Mouse (Mus musculus) heart, postnatal 0 days (tissue): ENCODE measurements around the gene Cux1.

Source experiments
- CTCF ChIP-seq: IDR thresholded peaks from 2 replicates; pipeline ENCODE4 v1.5.1; 2016; ENCODE audit warnings: antibody characterized with exemption, control low read depth, low read depth
- EP300 ChIP-seq: IDR thresholded peaks from 2 replicates; pipeline ENCODE4 v1.6.1; 2016; ENCODE audit warnings: antibody characterized with exemption, low read depth

- TF ChIP-seq CTCF (no peak), EP300 (no peak)
Observed at GRCm38 (mm10) chr5:136474086-136474485, 93.2 kb downstream of the Cux1 start.
